Mouse (Mus musculus) cerebellum, adult 11-12 months (tissue): ENCODE results near the gene Ppp1r13b.

Experiments
- DNase-seq: peaks from one replicate; pipeline ENCODE4 v3.0.0; 2022

The Ppp1r13b gene

GRCm38 (mm10) chr12:111790631-111791030, 117.3 kb downstream of the Ppp1r13b start:
- DNase-seq, result no peak

DNA sequence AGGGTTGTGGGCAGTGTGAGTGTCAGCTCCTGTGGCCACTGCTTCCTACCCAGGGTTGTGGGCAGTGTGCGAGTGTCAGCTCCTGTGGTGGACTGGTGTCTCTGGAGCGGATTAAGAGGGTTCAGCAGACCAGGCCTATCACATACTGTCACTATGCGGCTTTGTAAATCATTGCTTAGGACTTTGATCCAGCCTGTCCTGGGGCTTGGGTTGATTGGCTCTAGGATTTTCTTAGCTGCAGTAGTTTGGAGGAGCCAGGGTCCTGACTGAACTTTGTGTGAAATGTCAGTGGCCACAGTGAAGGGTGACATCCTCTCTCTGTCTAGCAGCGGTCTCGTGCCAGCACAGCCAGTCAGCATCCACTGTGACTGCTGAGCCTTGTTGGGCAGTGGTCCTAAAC, 117.8 kb downstream of the Ppp1r13b start:
- DNase-seq, result no peak

DNA sequence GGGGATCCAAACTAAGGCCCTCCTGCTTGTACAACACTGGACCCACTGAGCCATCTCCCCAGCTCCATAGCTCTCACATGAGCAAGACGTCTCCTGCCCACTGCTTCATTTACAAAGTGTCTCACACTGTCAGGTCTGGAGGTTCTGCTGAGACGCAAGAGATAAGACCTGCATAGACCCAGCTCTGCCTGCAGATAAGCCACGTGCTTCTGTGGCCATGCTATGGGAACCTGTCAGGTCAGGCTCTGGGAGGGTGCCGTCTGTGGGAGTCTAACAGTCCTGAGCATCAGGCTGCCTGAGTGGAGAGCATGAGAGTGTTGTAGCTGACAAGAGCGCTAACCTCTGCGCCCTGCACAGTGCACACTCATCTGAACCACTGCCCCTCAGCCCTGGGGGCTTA, 120.9 kb downstream of the Ppp1r13b start:
- DNase-seq, result no peak

DNA sequence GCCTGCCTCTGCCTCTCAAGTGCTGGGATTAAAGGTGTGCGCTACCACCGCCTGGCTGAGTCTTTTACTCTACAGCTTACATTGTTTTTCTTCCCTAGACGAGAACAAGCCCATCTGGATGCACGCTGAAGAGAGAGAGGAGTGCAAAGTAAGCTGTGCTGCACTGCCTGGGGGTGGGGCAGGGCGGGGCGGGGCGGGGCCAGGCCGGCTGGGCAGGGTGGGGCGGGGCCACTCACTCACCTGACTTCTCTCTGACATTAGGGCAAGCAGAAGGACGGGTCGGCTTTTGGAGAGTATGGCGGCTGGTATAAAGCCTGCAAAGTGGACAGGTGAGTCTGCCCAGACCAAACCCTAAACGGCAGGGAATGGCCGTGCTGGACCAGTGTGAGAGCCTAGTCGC, 122.7 kb downstream of the Ppp1r13b start:
- DNase-seq, result no peak

- DNase-seq, result no peak
Observed at GRCm38 (mm10) chr12:111779544-111779943, 128.4 kb downstream of the Ppp1r13b start.
